Mouse (Mus musculus): ENCODE data around the gene Zfp62. TPM values are rescaled to one million over a fixed set of nuclear protein-coding genes. Genes with fewer than 3 reads are reported as not detected.

The Zfp62 gene
- polyA plus RNA-seq, 1 experiment from 2014 or later = 10.4 TPM

DNA sequence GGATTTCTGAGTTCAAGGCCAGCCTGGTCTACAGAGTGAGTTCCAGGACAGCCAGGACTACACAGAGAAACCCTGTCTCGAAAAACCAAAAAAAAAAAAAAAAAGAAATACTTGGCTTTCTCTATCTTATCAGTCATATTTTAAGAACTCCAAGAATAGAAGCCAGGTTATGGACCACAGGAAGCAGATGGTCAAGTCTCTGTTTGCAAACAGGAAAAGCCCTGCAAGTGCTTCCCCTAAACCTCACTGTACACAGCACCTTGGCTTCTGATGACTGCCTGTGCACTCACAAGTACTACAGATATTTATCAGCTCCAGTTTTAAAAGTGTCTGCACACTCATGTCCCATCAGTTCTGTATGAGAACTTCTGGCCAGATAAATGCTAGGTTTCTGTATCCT, 38.4 kb downstream of the Zfp62 start:
- ATAC-seq (ENCODE audit: insufficient read depth) = no peak
- H3K27ac ChIP-seq (replicated peaks) = no peak overlapping the region
- no peak overlapping the region for H3K4me2 ChIP-seq
- no peaks in the 10 kb centered on the region for H3K36me3 ChIP-seq (replicated peaks)
- H3K4me3 ChIP-seq (replicated peaks) = no peak overlapping the region
- H3K9me3 ChIP-seq (replicated peaks) = no peaks in the 10 kb centered on the region
- no peaks in the 10 kb centered on the region for H3K27me3 ChIP-seq
- no peak overlapping the region for H3K9ac ChIP-seq
- peaks cover 42% of the 10 kb centered on the region for H3K4me1 ChIP-seq (replicated peaks)
- WGBS (ENCODE audit: insufficient replicate concordance) = 9% methylated on average over 1 of the region's 1 CpGs

DNA sequence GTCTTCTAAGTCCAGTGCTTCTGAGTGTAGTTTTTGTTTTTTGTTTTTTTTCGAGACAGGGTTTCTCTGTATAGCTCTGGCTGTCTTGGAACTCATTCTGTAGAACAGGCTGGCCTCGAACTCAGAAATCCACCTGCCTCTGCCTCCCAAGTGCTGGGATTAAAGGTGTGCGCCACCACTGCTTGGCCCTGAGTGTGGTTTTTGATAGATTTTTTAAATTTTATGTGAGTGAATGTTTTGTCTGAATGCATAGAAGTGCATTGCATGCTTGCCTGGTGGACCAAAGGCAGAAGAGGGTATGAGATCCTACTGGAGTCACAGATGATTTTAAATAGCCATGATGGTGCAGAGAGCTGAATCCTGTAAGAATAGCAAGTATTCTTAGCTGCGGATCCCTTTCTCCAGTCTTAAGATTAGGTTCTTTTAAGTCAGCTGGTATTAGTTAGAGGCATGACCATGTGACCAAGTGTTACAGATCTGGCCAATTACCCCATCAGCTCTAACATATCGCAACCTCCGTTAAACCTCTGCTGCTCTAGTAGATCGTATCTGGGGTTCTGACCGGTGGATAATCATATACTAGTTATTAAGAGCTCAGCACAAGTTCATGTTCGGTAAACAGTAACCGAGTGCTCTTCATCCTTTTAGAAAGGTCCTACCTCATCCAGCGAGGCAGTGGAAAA, 40.0 kb downstream of the Zfp62 start:
- ATAC-seq (ENCODE audit: insufficient read depth) = no peak
- WGBS (ENCODE audit: insufficient replicate concordance) = 21% methylated on average over 11 of the region's 11 CpGs
- Histone ChIP-seq H3K36me3 (replicated peaks) (no peaks in the 10 kb centered on the region), H3K4me3 (replicated peaks) (peak overlapping the region; percentile 68), H3K4me1 (replicated peaks) (peaks cover 58% of the 10 kb centered on the region), H3K27me3 (no peaks in the 10 kb centered on the region), H3K27ac (replicated peaks) (peak overlapping the region; percentile 94), H3K4me2 (peak overlapping the region; percentile 86), H3K9ac (peak overlapping the region; percentile 60), H3K9me3 (replicated peaks) (no peaks in the 10 kb centered on the region)

DNA sequence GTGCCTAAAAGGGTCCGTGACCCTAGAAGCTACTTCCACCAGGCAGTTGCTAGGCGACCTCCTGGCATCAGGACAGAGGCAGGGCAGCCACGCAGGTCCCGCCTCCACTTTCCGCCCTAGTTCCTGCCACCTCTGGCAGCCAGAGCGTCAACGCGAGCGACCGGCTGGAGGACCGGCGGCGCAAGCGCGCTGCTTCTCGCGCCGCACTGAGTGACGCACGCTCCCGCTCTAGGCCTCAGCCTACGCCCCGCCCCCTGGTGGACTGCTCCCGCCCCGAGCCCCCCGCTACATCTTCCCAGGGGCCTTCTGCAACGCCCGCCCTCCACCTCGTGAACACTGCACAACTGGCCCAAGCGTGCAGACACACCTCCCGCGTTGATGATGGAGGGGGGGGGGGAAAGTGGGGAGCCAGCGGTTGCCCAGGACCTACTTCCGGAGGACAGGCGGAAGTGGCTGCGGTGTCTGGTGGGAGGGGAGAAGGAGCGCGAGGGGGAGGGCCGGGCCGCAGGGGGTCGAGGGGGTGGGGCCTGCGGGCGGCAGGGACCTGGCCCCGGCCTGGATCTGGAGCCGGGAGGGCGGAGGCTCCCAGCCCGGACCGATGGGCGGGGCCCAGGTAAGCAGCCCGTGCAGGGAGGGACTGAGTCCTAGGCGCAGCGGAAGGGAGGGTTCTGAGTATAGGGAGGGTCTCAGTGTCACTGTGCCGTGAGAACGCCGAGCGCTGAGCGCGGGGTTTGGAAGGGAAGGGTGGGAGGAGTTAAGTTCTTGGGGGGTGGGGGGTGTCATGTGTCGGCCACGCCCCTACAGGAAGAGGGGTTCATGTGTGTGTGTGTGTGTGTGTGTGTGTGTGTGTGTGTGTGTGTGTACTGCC, 40.9 kb downstream of the Zfp62 start, which contains the start of gene Mgat1:
Gene Mgat1, plus strand, starts transcription at position 465 of the 868 bp plus-strand sequence.
- H3K4me1 ChIP-seq (replicated peaks) = peaks cover 67% of the 10 kb centered on the region
- peak within 1 kb of the TSS; percentile 86 for H3K4me2 ChIP-seq
- peak within 1 kb of the TSS; percentile 60 for H3K9ac ChIP-seq
- H3K27ac ChIP-seq (replicated peaks) = peak within 1 kb of the TSS; percentile 94
- H3K27me3 ChIP-seq = no peaks in the 10 kb centered on the region
- no peaks in the 10 kb centered on the region for H3K9me3 ChIP-seq (replicated peaks)
- no peaks in the 10 kb centered on the region for H3K36me3 ChIP-seq (replicated peaks)
- under 1% methylated on average over 57 of the region's 60 CpGs for WGBS (ENCODE audit: insufficient replicate concordance)
- peak; percentile 89 for ATAC-seq (ENCODE audit: insufficient read depth)
- H3K4me3 ChIP-seq (replicated peaks) = peak within 1 kb of the TSS; percentile 68

GRCm38 (mm10) chr11:49244595-49244930, 41.5 kb downstream of the Zfp62 start:
- Histone ChIP-seq H3K9me3 (replicated peaks) (no peaks in the 10 kb centered on the region), H3K27ac (replicated peaks) (peak overlapping the region; percentile 94), H3K36me3 (replicated peaks) (no peaks in the 10 kb centered on the region), H3K27me3 (no peaks in the 10 kb centered on the region), H3K4me2 (peak overlapping the region; percentile 86), H3K9ac (peak overlapping the region; percentile 60), H3K4me3 (replicated peaks) (peak overlapping the region; percentile 68), H3K4me1 (replicated peaks) (peaks cover 73% of the 10 kb centered on the region)
- 3% methylated on average over 4 of the region's 4 CpGs for WGBS (ENCODE audit: insufficient replicate concordance)
- ATAC-seq (ENCODE audit: insufficient read depth) = no peak

- 13% methylated on average over 7 of the region's 7 CpGs for WGBS (ENCODE audit: insufficient replicate concordance)
- Histone ChIP-seq H3K4me3 (replicated peaks) (peak overlapping the region; percentile 68), H3K4me1 (replicated peaks) (peaks cover 76% of the 10 kb centered on the region)
Observed at GRCm38 (mm10) chr11:49245176-49245575, 42.1 kb downstream of the Zfp62 start.

GRCm38 (mm10) chr11:49245634-49246415, 42.7 kb downstream of the Zfp62 start:
- peak overlapping the region; percentile 86 for H3K4me2 ChIP-seq
- peak overlapping the region; percentile 26; the same call in 1 of the 2 replicates for H3K9ac ChIP-seq
- peak overlapping the region; percentile 94 for H3K27ac ChIP-seq (replicated peaks)
- no peaks in the 10 kb centered on the region for H3K36me3 ChIP-seq (replicated peaks)
- no peak for ATAC-seq (ENCODE audit: insufficient read depth)
- H3K9me3 ChIP-seq (replicated peaks) = no peaks in the 10 kb centered on the region
- H3K4me1 ChIP-seq (replicated peaks) = peaks cover 80% of the 10 kb centered on the region
- H3K27me3 ChIP-seq = no peaks in the 10 kb centered on the region
- WGBS (ENCODE audit: insufficient replicate concordance) = 9% methylated on average over 12 of the region's 12 CpGs
- peak overlapping the region; percentile 68 for H3K4me3 ChIP-seq (replicated peaks)

More at GRCm38 (mm10) chr11:49245176-49245575, 42.1 kb downstream of the Zfp62 start:
- Histone ChIP-seq H3K9me3 (replicated peaks) (no peaks in the 10 kb centered on the region), H3K27me3 (no peaks in the 10 kb centered on the region), H3K27ac (replicated peaks) (peak overlapping the region; percentile 94), H3K4me2 (peak overlapping the region; percentile 86), H3K9ac (peak overlapping the region; percentile 26; the same call in 1 of the 2 replicates), H3K36me3 (replicated peaks) (no peaks in the 10 kb centered on the region)
- no peak for ATAC-seq (ENCODE audit: insufficient read depth)

- no peaks in the 10 kb centered on the region for H3K9me3 ChIP-seq (replicated peaks)
- no peak overlapping the region for H3K9ac ChIP-seq
- peak overlapping the region; percentile 94; the same call in 1 of the 2 replicates for H3K27ac ChIP-seq (replicated peaks)
- no peaks in the 10 kb centered on the region for H3K27me3 ChIP-seq
- ATAC-seq (ENCODE audit: insufficient read depth) = no peak
- peak overlapping the region; percentile 86 for H3K4me2 ChIP-seq
- WGBS (ENCODE audit: insufficient replicate concordance) = 68% methylated on average over 4 of the region's 4 CpGs
- H3K36me3 ChIP-seq (replicated peaks) = no peaks in the 10 kb centered on the region
- H3K4me3 ChIP-seq (replicated peaks) = peak overlapping the region; percentile 68
- H3K4me1 ChIP-seq (replicated peaks) = peaks cover 83% of the 10 kb centered on the region
Observed at GRCm38 (mm10) chr11:49246523-49246922, 43.4 kb downstream of the Zfp62 start.

DNA sequence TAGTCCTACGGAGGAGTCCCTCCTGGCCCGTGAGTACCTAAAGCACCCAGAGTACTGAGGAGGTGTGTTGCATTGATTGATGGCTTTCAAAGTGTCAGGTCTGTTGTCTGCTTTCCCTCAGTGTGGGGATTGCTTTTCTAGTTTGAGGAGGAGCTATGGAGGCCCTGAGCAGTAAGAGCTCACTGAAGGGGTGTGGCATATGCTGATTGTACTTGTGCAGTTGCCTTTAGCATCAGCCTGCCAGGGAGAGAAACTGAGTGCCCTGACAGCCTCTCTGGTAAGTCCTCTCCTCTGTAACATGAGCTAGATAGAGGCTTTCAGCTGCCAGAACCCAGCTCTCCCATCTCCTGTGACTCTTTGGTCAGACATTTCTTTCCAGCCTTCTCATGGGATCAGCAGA, 44.2 kb downstream of the Zfp62 start:
- H3K9ac ChIP-seq = 0 out of 2 replicates have a peak overlapping the region, but pooled peaks have one; percentile 5
- no peaks in the 10 kb centered on the region for H3K27me3 ChIP-seq
- H3K9me3 ChIP-seq (replicated peaks) = no peaks in the 10 kb centered on the region
- WGBS (ENCODE audit: insufficient replicate concordance) = 36% methylated on average over 2 of the region's 2 CpGs
- ATAC-seq (ENCODE audit: insufficient read depth) = no peak
- H3K4me1 ChIP-seq (replicated peaks) = peaks cover 90% of the 10 kb centered on the region
- H3K36me3 ChIP-seq (replicated peaks) = peaks cover 5% of the 10 kb centered on the region; the same call in 1 of the 2 replicates
- H3K27ac ChIP-seq (replicated peaks) = peak overlapping the region; percentile 94; the same call in 1 of the 2 replicates
- H3K4me3 ChIP-seq (replicated peaks) = peak overlapping the region; percentile 68
- H3K4me2 ChIP-seq = peak overlapping the region; percentile 86

GRCm38 (mm10) chr11:49248226-49248973, 45.3 kb downstream of the Zfp62 start:
- Histone ChIP-seq H3K9me3 (replicated peaks) (no peaks in the 10 kb centered on the region), H3K9ac (no peak overlapping the region), H3K27me3 (no peaks in the 10 kb centered on the region), H3K36me3 (replicated peaks) (peaks cover 15% of the 10 kb centered on the region), H3K4me2 (peak overlapping the region; percentile 86), H3K4me3 (replicated peaks) (no peak overlapping the region), H3K4me1 (replicated peaks) (peaks cover 91% of the 10 kb centered on the region), H3K27ac (replicated peaks) (peak overlapping the region; percentile 92)
- 51% methylated on average over 6 of the region's 6 CpGs for WGBS (ENCODE audit: insufficient replicate concordance)
- no peak for ATAC-seq (ENCODE audit: insufficient read depth)

All from liver, embryonic 15.5 days (tissue).